Mouse (Mus musculus) midbrain, embryonic 12.5 days (tissue): ENCODE data around the gene Pgbd5. TPM values are rescaled to one million over a fixed set of nuclear protein-coding genes. Genes with fewer than 3 reads are reported as not detected.

Source experiments
- ATAC-seq: fragments of 200-750 bp; cut with Nextera tagmentation; 2 replicates; pipeline ENCODE4 v1.8.0; 2017; ENCODE audit warnings: low read depth, moderate TSS enrichment, moderate library complexity; ENCODE audit not compliant: low FRiP score
- H3K27ac ChIP-seq: fragments of 300-500 bp; sonication (generic); replicated peaks from 2 replicates; pipeline ENCODE4 v1.5.1; 2016; ENCODE audit warnings: mild to moderate bottlenecking
- H3K27me3 ChIP-seq: fragments of 300-500 bp; sonication (generic); 2 replicates; pipeline ENCODE4 v1.6.1; 2016; ENCODE audit warnings: mild to moderate bottlenecking
- H3K36me3 ChIP-seq: fragments of 300-500 bp; sonication (generic); 2 replicates; pipeline ENCODE4 v1.6.1; 2016
- H3K4me1 ChIP-seq: fragments of 300-500 bp; sonication (generic); 2 replicates; pipeline ENCODE4 v1.6.1; 2016
- H3K4me2 ChIP-seq: fragments of 300-500 bp; sonication (generic); replicated peaks from 2 replicates; pipeline ENCODE4 v1.6.1; 2016; ENCODE audit warnings: mild to moderate bottlenecking, moderate library complexity
- H3K4me3 ChIP-seq: fragments of 300-500 bp; sonication (generic); 2 replicates; pipeline ENCODE4 v1.5.1; 2016; ENCODE audit warnings: mild to moderate bottlenecking
- H3K9ac ChIP-seq: fragments of 300-500 bp; sonication (generic); replicated peaks from 2 replicates; pipeline ENCODE4 v1.6.1; 2016; ENCODE audit warnings: mild to moderate bottlenecking, moderate library complexity
- H3K9me3 ChIP-seq: fragments of 300-500 bp; sonication (generic); 2 replicates; pipeline ENCODE4 v1.6.1; 2016; ENCODE audit warnings: mild to moderate bottlenecking
- WGBS: fragments of 180-500 bp; shearing (Covaris S2); methylation state at CpG from one replicate; pipeline ENCODE4 v1.1.7; 2016; 5-methylcytosine and 5-hydroxymethylcytosine counted together
- polyA plus RNA-seq: library from polyadenylated mRNA; unstranded; fragments of >200 nt; fragmentation: Nextera tagmentation; extraction: Ambion mirVana; gene quantifications from 2 replicates; pipeline ENCODE4 v1.2.1, GENCODE M21; 2016

Pgbd5 gene
- polyA plus RNA-seq, 1 experiment from 2014 or later: 4.0 TPM

GRCm38 (mm10) chr8:124399403-124399861 is 40.0 kb downstream of the Pgbd5 start:
- Histone ChIP-seq H3K9ac (no peak overlapping the region), H3K27me3 (no peaks in the 10 kb centered on the region), H3K27ac (no peak overlapping the region), H3K9me3 (no peaks in the 10 kb centered on the region), H3K4me3 (no peak overlapping the region), H3K4me1 (peaks cover 6% of the 10 kb centered on the region; the same call in 1 of the 2 replicates), H3K4me2 (no peak overlapping the region), H3K36me3 (no peaks in the 10 kb centered on the region)
- ATAC-seq: no peak
- 85% methylated on average over 11 of the region's 11 CpGs for WGBS

- 32% methylated on average over 12 of the region's 12 CpGs for WGBS
- peak; percentile 49; the same call in 1 of the 2 replicates for ATAC-seq
- H3K36me3 ChIP-seq: no peaks in the 10 kb centered on the region
Observed at GRCm38 (mm10) chr8:124398843-124399402, 40.5 kb downstream of the Pgbd5 start.

GRCm38 (mm10) chr8:124397321-124398065 is 42.0 kb downstream of the Pgbd5 start:
- ATAC-seq: no peak
- Histone ChIP-seq H3K27ac (no peak overlapping the region), H3K27me3 (no peaks in the 10 kb centered on the region), H3K4me3 (no peak overlapping the region), H3K9ac (no peak overlapping the region), H3K9me3 (no peaks in the 10 kb centered on the region), H3K4me2 (no peak overlapping the region), H3K4me1 (peaks cover 6% of the 10 kb centered on the region; the same call in 1 of the 2 replicates), H3K36me3 (no peaks in the 10 kb centered on the region)
- 88% methylated on average over 11 of the region's 11 CpGs for WGBS

More at GRCm38 (mm10) chr8:124398843-124399402, 40.5 kb downstream of the Pgbd5 start:
- Histone ChIP-seq H3K4me2 (no peak overlapping the region), H3K9me3 (no peaks in the 10 kb centered on the region), H3K27ac (no peak overlapping the region), H3K4me3 (no peak overlapping the region), H3K9ac (no peak overlapping the region), H3K27me3 (no peaks in the 10 kb centered on the region), H3K4me1 (peaks cover 6% of the 10 kb centered on the region; the same call in 1 of the 2 replicates)

GRCm38 (mm10) chr8:124396531-124396930 is 42.9 kb downstream of the Pgbd5 start:
- Histone ChIP-seq H3K4me3 (no peak overlapping the region), H3K27ac (no peak overlapping the region), H3K9ac (no peak overlapping the region), H3K4me1 (peaks cover 6% of the 10 kb centered on the region; the same call in 1 of the 2 replicates), H3K36me3 (no peaks in the 10 kb centered on the region), H3K9me3 (no peaks in the 10 kb centered on the region), H3K4me2 (no peak overlapping the region), H3K27me3 (no peaks in the 10 kb centered on the region)
- 81% methylated on average over 2 of the region's 2 CpGs for WGBS
- no peak for ATAC-seq

- H3K27me3 ChIP-seq: no peaks in the 10 kb centered on the region
- no peak overlapping the region for H3K27ac ChIP-seq
- H3K4me2 ChIP-seq: no peak overlapping the region
- no peaks in the 10 kb centered on the region for H3K36me3 ChIP-seq
- H3K4me1 ChIP-seq: peaks cover 6% of the 10 kb centered on the region; the same call in 1 of the 2 replicates
- WGBS: 85% methylated on average over 7 of the region's 7 CpGs
- no peak overlapping the region for H3K4me3 ChIP-seq
- no peaks in the 10 kb centered on the region for H3K9me3 ChIP-seq
- H3K9ac ChIP-seq: no peak overlapping the region
- ATAC-seq: no peak
Observed at GRCm38 (mm10) chr8:124395392-124395791, 44.1 kb downstream of the Pgbd5 start.

GRCm38 (mm10) chr8:124394951-124395350 is 44.5 kb downstream of the Pgbd5 start:
- no peaks in the 10 kb centered on the region for H3K36me3 ChIP-seq
- no peak overlapping the region for H3K4me2 ChIP-seq
- H3K4me1 ChIP-seq: peaks cover 6% of the 10 kb centered on the region; the same call in 1 of the 2 replicates
- ATAC-seq: no peak
- no peak overlapping the region for H3K27ac ChIP-seq
- H3K27me3 ChIP-seq: no peaks in the 10 kb centered on the region
- H3K9me3 ChIP-seq: no peaks in the 10 kb centered on the region
- no peak overlapping the region for H3K9ac ChIP-seq
- WGBS: 91% methylated on average over 7 of the region's 7 CpGs
- no peak overlapping the region for H3K4me3 ChIP-seq

- no peak overlapping the region for H3K27ac ChIP-seq
- no peak overlapping the region for H3K4me3 ChIP-seq
- H3K36me3 ChIP-seq: no peaks in the 10 kb centered on the region
- no peak overlapping the region for H3K9ac ChIP-seq
- no peaks in the 10 kb centered on the region for H3K27me3 ChIP-seq
- no peaks in the 10 kb centered on the region for H3K9me3 ChIP-seq
- 86% methylated on average over 4 of the region's 4 CpGs for WGBS
- ATAC-seq: no peak
- no peak overlapping the region for H3K4me2 ChIP-seq
- H3K4me1 ChIP-seq: no peaks in the 10 kb centered on the region
Observed at GRCm38 (mm10) chr8:124393927-124394326, 45.5 kb downstream of the Pgbd5 start.

GRCm38 (mm10) chr8:124393013-124393412 is 46.4 kb downstream of the Pgbd5 start:
- no peak for ATAC-seq
- 79% methylated on average over 5 of the region's 5 CpGs for WGBS
- no peaks in the 10 kb centered on the region for H3K36me3 ChIP-seq

GRCm38 (mm10) chr8:124392271-124393012 is 47.0 kb downstream of the Pgbd5 start:
- H3K9me3 ChIP-seq: no peaks in the 10 kb centered on the region
- no peaks in the 10 kb centered on the region for H3K36me3 ChIP-seq
- H3K9ac ChIP-seq: no peak overlapping the region
- WGBS: 61% methylated on average over 10 of the region's 10 CpGs
- H3K27me3 ChIP-seq: no peaks in the 10 kb centered on the region
- H3K4me1 ChIP-seq: no peaks in the 10 kb centered on the region
- no peak overlapping the region for H3K4me2 ChIP-seq
- H3K4me3 ChIP-seq: no peak overlapping the region
- no peak overlapping the region for H3K27ac ChIP-seq
- ATAC-seq: no peak

More at GRCm38 (mm10) chr8:124393013-124393412, 46.4 kb downstream of the Pgbd5 start:
- no peak overlapping the region for H3K27ac ChIP-seq
- no peaks in the 10 kb centered on the region for H3K27me3 ChIP-seq
- H3K4me2 ChIP-seq: no peak overlapping the region
- H3K4me1 ChIP-seq: no peaks in the 10 kb centered on the region
- no peak overlapping the region for H3K4me3 ChIP-seq
- no peak overlapping the region for H3K9ac ChIP-seq
- H3K9me3 ChIP-seq: no peaks in the 10 kb centered on the region

GRCm38 (mm10) chr8:124391191-124391590 is 48.3 kb downstream of the Pgbd5 start:
- no peak overlapping the region for H3K27ac ChIP-seq
- no peaks in the 10 kb centered on the region for H3K27me3 ChIP-seq
- H3K4me1 ChIP-seq: no peaks in the 10 kb centered on the region
- no peak overlapping the region for H3K9ac ChIP-seq
- no peak for ATAC-seq
- 82% methylated on average over 7 of the region's 7 CpGs for WGBS
- H3K4me2 ChIP-seq: no peak overlapping the region
- no peak overlapping the region for H3K4me3 ChIP-seq
- no peaks in the 10 kb centered on the region for H3K36me3 ChIP-seq
- H3K9me3 ChIP-seq: no peaks in the 10 kb centered on the region

GRCm38 (mm10) chr8:124389495-124389894 is 50.0 kb downstream of the Pgbd5 start:
- no peak for ATAC-seq
- Histone ChIP-seq H3K4me1 (no peaks in the 10 kb centered on the region), H3K36me3 (no peaks in the 10 kb centered on the region), H3K4me3 (no peak overlapping the region), H3K4me2 (no peak overlapping the region), H3K9ac (no peak overlapping the region), H3K9me3 (no peaks in the 10 kb centered on the region), H3K27me3 (no peaks in the 10 kb centered on the region), H3K27ac (no peak overlapping the region)
- WGBS: 85% methylated on average over 11 of the region's 11 CpGs
